Mouse (Mus musculus) liver, adult 2 months (tissue): ENCODE measurements around the gene Gm9736. TPM values are rescaled to one million over a fixed set of nuclear protein-coding genes. Genes with fewer than 3 reads are reported as not detected.
A peak's percentile ranks its signal among the peaks of the same experiment; 100 is the strongest.
"Not testable (repeated sequence)": the region's sequence is repeated elsewhere in the genome, so short reads cannot be mapped to it uniquely, and the experiment has no call there.

Experiments used
- DNase-seq: peaks from one replicate; pipeline ENCODE4 v3.0.0-alpha.2; 2011; ENCODE audit warnings: low read depth, low spot score; ENCODE audit errors: extremely low read depth
- H3K27ac ChIP-seq: fragments of 200-500 bp; replicated peaks from 2 replicates; pipeline ENCODE4 v1.5.1; 2012; ENCODE audit warnings: low read depth, mild to moderate bottlenecking, control low read depth, inconsistent platforms, low read length; ENCODE audit not compliant: insufficient read depth
- H3K27me3 ChIP-seq: fragments of 200-500 bp; 2 replicates; pipeline ENCODE4 v1.6.1; 2012; ENCODE audit warnings: mild to moderate bottlenecking, moderate library complexity, low read length, inconsistent platforms; ENCODE audit not compliant: control insufficient read depth, insufficient read depth
- H3K36me3 ChIP-seq: fragments of 200-500 bp; 2 replicates; pipeline ENCODE4 v1.6.1; 2012; ENCODE audit warnings: low read length, inconsistent platforms; ENCODE audit not compliant: control insufficient read depth, insufficient read depth
- H3K4me1 ChIP-seq: fragments of 200-500 bp; 2 replicates; pipeline ENCODE4 v1.6.1; 2011; ENCODE audit warnings: low read length; ENCODE audit not compliant: control insufficient read depth, insufficient read depth
- H3K4me3 ChIP-seq: fragments of 200-500 bp; 2 replicates; pipeline ENCODE4 v1.5.1; 2011; ENCODE audit warnings: low read depth, mild to moderate bottlenecking, control low read depth, low read length, moderate library complexity; ENCODE audit not compliant: insufficient read depth
- H3K79me2 ChIP-seq: fragments of 200-500 bp; 2 replicates; pipeline ENCODE4 v1.6.1; 2012; ENCODE audit warnings: inconsistent platforms, mild to moderate bottlenecking, low read length, moderate library complexity; ENCODE audit not compliant: control insufficient read depth, insufficient read depth
- H3K9ac ChIP-seq: fragments of 200-500 bp; 2 replicates; pipeline ENCODE4 v1.6.1; 2012; ENCODE audit warnings: low read depth, mild to moderate bottlenecking, control low read depth, inconsistent platforms, low read length
- CTCF ChIP-seq: fragments of 200-500 bp; IDR thresholded peaks from 2 replicates; pipeline ENCODE4 v1.5.1; 2011; ENCODE audit warnings: low read depth, low read length, control low read depth
- POLR2A ChIP-seq: fragments of 200-500 bp; IDR thresholded peaks from 2 replicates; pipeline ENCODE4 v1.6.1; 2011; ENCODE audit warnings: low read length, control low read depth; ENCODE audit not compliant: insufficient read depth; ENCODE audit errors: extremely low read depth
- WGBS: fragments of 180-500 bp; shearing (Covaris S2); methylation state at CpG from one replicate; pipeline ENCODE4 v1.1.7; 2018; 5-methylcytosine and 5-hydroxymethylcytosine counted together
- polyA plus RNA-seq: library from polyadenylated mRNA; depleted of rRNA; stranded (reverse); fragments of >200 nt; gene quantifications from 2 replicates; pipeline ENCODE4 v1.2.3, GENCODE M21; 2012
- total RNA-seq: library from RNA; depleted of rRNA; stranded (reverse); fragments of >200 nt; gene quantifications from 2 replicates; pipeline ENCODE4 v1.2.3, GENCODE M21; 2014

The Gm9736 gene
- total and polyA plus RNA-seq, 2 experiments = not detected

DNA sequence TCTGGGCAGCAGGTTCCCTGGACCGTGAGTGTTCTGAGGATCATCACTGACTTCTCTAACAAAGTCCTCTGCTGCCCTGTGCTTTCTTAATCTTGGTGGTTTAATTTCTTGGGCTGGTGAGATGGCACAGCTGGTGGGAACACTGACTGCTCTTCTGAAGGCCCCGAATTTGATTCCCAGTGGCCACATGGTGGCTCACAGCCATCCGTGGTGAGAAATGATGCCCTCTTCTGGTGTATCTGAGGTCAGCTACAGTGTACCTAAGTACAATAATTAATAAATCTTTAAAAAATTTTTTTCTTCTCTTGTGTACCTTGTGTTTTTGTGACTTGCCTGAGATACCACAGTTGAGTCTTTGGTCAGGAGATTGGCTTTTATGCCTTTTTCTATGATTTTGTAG, 1.2 kb upstream of the Gm9736 start:
- 67% methylated on average over 3 of the region's 3 CpGs for WGBS
- TF ChIP-seq CTCF = peak; percentile 20; the same call in 1 of the 2 replicates
- not testable (repeated sequence) for DNase-seq, H3K36me3 ChIP-seq, H3K9ac ChIP-seq, H3K27me3 ChIP-seq, H3K79me2 ChIP-seq, H3K4me1 ChIP-seq, H3K27ac ChIP-seq, H3K4me3 ChIP-seq

DNA sequence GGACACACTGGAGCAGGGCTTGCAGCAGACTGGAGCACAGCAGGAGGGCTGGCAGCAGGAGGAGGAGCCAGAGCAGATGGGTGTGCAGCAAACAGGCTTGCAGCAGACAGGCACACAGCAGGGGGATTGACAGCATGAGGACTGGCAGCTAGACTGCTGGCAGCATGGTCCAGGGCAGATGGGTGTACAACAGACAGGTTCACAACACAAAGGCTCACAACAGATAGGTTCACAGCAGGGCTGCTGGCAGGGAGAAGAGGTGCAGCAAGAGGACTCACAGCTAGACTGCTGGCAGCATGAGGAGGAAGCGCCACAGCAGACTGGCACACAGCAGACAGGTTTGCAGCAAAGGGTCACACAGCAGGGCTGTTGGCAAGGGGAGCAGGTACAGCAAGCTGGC, 468 bp downstream of the Gm9736 start:
- not testable (repeated sequence) for H3K79me2 ChIP-seq, H3K36me3 ChIP-seq, H3K4me3 ChIP-seq, H3K27ac ChIP-seq, H3K9ac ChIP-seq, H3K4me1 ChIP-seq, H3K27me3 ChIP-seq
- DNase-seq = peak; percentile 5
- WGBS = 58% methylated on average over 1 of the region's 1 CpGs

GRCm38 (mm10) chr10:77741924-77742688, 9.0 kb downstream of the Gm9736 start, which contains the start of gene Gm18596:
Gene Gm18596 (minus strand): TSS chr10:77742638.
- not testable (repeated sequence) for H3K4me3 ChIP-seq, H3K36me3 ChIP-seq, H3K27me3 ChIP-seq, H3K9ac ChIP-seq, H3K4me1 ChIP-seq, H3K27ac ChIP-seq, DNase-seq, H3K79me2 ChIP-seq
- 67% methylated on average over 5 of the region's 5 CpGs for WGBS

DNA sequence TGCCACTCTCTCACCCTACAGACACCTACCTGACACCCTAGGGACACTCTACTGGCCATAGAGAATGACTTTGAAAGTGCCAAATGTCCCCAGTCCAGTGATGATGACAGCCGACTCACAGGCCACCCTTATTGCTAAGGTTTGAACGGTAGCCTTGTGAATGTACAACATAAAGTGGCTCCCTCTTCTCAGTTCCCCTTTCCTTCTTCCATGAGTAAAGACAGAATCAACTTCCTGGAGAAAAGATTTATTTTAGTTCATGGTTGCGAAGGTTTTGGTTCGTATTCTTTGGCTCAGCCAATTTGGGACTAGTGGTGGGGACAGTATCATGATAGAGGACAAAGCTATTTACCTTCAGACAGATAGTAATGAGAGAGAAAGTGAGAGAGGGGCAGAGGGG, 12.2 kb downstream of the Gm9736 start:
- Histone ChIP-seq H3K4me3 (no peak overlapping the region), H3K36me3 (no peaks in the 10 kb centered on the region), H3K9ac (no peak overlapping the region), H3K27me3 (no peaks in the 10 kb centered on the region), H3K27ac (no peak overlapping the region), H3K79me2 (no peaks in the 10 kb centered on the region), H3K4me1 (no peaks in the 10 kb centered on the region)
- no peak for DNase-seq
- TF ChIP-seq POLR2A = no peak
- no peak for TF ChIP-seq CTCF
- 75% methylated on average over 4 of the region's 4 CpGs for WGBS

DNA sequence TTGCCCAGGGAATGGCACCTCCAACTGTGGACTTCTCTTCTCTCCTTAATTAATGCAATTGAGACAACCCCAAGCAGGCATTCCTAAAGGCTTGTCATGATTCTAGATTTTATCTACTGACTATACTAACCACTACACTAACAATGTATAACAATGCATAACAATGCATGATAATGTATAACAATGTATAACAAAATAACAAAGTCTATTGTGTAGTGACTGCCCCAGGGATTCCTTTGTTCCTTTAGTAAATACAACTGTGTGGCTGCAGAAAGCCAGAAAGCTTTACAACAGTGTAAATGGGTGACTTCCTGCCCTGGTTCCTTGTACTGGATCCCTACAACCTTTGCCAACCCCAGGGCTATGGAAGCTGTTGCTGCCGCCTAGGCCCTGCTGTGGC, 15.2 kb downstream of the Gm9736 start:
- H3K79me2 ChIP-seq = no peaks in the 10 kb centered on the region
- no peak overlapping the region for H3K27ac ChIP-seq
- H3K27me3 ChIP-seq = no peaks in the 10 kb centered on the region
- WGBS = 100% methylated on average over 1 of the region's 1 CpGs
- H3K9ac ChIP-seq = no peak overlapping the region
- H3K4me3 ChIP-seq = no peak overlapping the region
- no peak for DNase-seq
- TF ChIP-seq CTCF (no peak), POLR2A (no peak)
- no peaks in the 10 kb centered on the region for H3K36me3 ChIP-seq
- H3K4me1 ChIP-seq = no peaks in the 10 kb centered on the region

DNA sequence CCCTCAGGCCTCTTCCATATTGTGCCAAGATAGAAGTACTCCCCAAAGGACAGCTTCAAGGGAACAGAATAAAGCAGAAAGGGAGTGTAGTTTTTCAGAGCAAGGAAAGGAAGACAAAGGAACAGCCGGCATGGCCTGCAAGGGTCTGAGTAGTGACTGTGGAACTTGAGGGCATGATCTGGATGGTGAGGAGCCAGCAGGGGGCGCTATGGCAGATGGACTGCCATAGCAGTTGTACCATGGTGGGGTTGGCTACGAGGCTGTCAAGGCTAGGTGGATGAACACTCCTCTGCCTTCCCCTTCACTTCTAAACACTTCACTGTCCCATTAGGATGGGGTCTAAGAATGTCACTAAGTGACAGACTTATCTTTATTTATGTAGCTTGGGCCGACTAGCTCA, 21.9 kb downstream of the Gm9736 start:
- TF ChIP-seq CTCF = peak; percentile 67
- no peak for TF ChIP-seq POLR2A
- no peaks in the 10 kb centered on the region for H3K27me3 ChIP-seq
- DNase-seq = no peak
- H3K9ac ChIP-seq = no peak overlapping the region
- 59% methylated on average over 4 of the region's 4 CpGs for WGBS
- no peaks in the 10 kb centered on the region for H3K79me2 ChIP-seq
- no peaks in the 10 kb centered on the region for H3K4me1 ChIP-seq
- no peaks in the 10 kb centered on the region for H3K36me3 ChIP-seq
- no peak overlapping the region for H3K27ac ChIP-seq
- H3K4me3 ChIP-seq = no peak overlapping the region
